Mouse (Mus musculus) lung, postnatal 14 days (tissue): ENCODE measurements around the gene Exoc3l4.

Experiments used
- DNase-seq: peaks from one replicate; pipeline ENCODE4 v3.0.0; 2021

The Exoc3l4 gene

GRCm38 (mm10) chr12:111434745-111435327 is 18.0 kb downstream of the Exoc3l4 start:
- DNase-seq: no peak

GRCm38 (mm10) chr12:111436170-111436569 is 19.4 kb downstream of the Exoc3l4 start:
- DNase-seq: no peak

GRCm38 (mm10) chr12:111436640-111437039 is 19.8 kb downstream of the Exoc3l4 start:
- peak; percentile 58 for DNase-seq

GRCm38 (mm10) chr12:111437222-111437900 is 20.5 kb downstream of the Exoc3l4 start:
- no peak for DNase-seq

- no peak for DNase-seq
These were observed 22.0 kb downstream of the Exoc3l4 start for GRCm38 (mm10) chr12:111438850-111439249.

- DNase-seq: no peak
These were observed 24.0 kb downstream of the Exoc3l4 start for GRCm38 (mm10) chr12:111440701-111441373.

GRCm38 (mm10) chr12:111441523-111441922 is 24.7 kb downstream of the Exoc3l4 start:
- no peak for DNase-seq

GRCm38 (mm10) chr12:111442309-111443010 is 25.6 kb downstream of the Exoc3l4 start, which contains the start of gene Tnfaip2:
TSS of gene Tnfaip2 (plus strand) at chr12:111442469.
- peak; percentile 77 for DNase-seq

- no peak for DNase-seq
These were observed 26.4 kb downstream of the Exoc3l4 start for GRCm38 (mm10) chr12:111443011-111443870.

- no peak for DNase-seq
These were observed 27.4 kb downstream of the Exoc3l4 start for GRCm38 (mm10) chr12:111443921-111444831.

GRCm38 (mm10) chr12:111445161-111445889 is 28.5 kb downstream of the Exoc3l4 start:
- no peak for DNase-seq

- no peak for DNase-seq
These were observed 29.2 kb downstream of the Exoc3l4 start for GRCm38 (mm10) chr12:111445890-111446613.

GRCm38 (mm10) chr12:111446745-111447144 is 29.9 kb downstream of the Exoc3l4 start:
- no peak for DNase-seq

GRCm38 (mm10) chr12:111447350-111447749 is 30.5 kb downstream of the Exoc3l4 start:
- no peak for DNase-seq

GRCm38 (mm10) chr12:111447898-111448760 is 31.3 kb downstream of the Exoc3l4 start:
- no peak for DNase-seq

GRCm38 (mm10) chr12:111448931-111449705 is 32.3 kb downstream of the Exoc3l4 start:
- DNase-seq: no peak

- DNase-seq: no peak
These were observed 33.5 kb downstream of the Exoc3l4 start for GRCm38 (mm10) chr12:111450359-111450758.

GRCm38 (mm10) chr12:111451561-111451960 is 34.7 kb downstream of the Exoc3l4 start:
- no peak for DNase-seq
